Comparison of ENCODE assay signal across 9 mouse cellular contexts in genomic region chr1:62934100-62934513, GRCm38 (mm10).
DNase-seq lines count a peak whose midpoint lies in the region; ATAC-seq lines count a peak whose summit lies in the region.
"Had no signal": no experiment of that assay in that cellular context is flagged by ENCODE, and none has a peak within 500 bp of the region (broad histone marks: within the 10 kb centered on the region; RNA-seq: fewer than 3 reads in every experiment).

No protein-coding gene starts in this region.

- H3K4me2 ChIP-seq in limb, embryonic 12.5 days: no peak overlapping the region
- H3K4me2 ChIP-seq in midbrain, embryonic 16.5 days (ENCODE audit: low read length): peak overlapping the region; percentile 27
- H3K4me2 ChIP-seq: liver, embryonic 13.5 days had no signal

- no peaks in the 10 kb centered on the region for H3K27me3 ChIP-seq in limb, embryonic 12.5 days
- peaks cover 4% of the 10 kb centered on the region; the same call in 1 of the 2 replicates for H3K27me3 ChIP-seq in limb, embryonic 10.5 days (ENCODE audit: low read depth, poor library complexity, severe bottlenecking)
- H3K27me3 ChIP-seq in forebrain, embryonic 10.5 days (ENCODE audit: poor library complexity, severe bottlenecking): peaks cover 80% of the 10 kb centered on the region
- H3K27me3 ChIP-seq in midbrain, embryonic 16.5 days (ENCODE audit: control insufficient read depth, insufficient read depth, low read depth, low read length): no peaks in the 10 kb centered on the region; the same call in none of the 2 replicates
- H3K27me3 ChIP-seq: liver, embryonic 13.5 days had no signal

- H3K4me3 ChIP-seq in limb, embryonic 12.5 days (replicated peaks): no peak overlapping the region
- H3K4me3 ChIP-seq in limb, embryonic 10.5 days: no peak overlapping the region
- no peak overlapping the region; the same call in 1 of the 2 replicates for H3K4me3 ChIP-seq in forebrain, embryonic 10.5 days
- no peak overlapping the region for H3K4me3 ChIP-seq in midbrain, embryonic 16.5 days (ENCODE audit: low read depth, low read length)
- H3K4me3 ChIP-seq: liver, embryonic 13.5 days had no signal

- intact Hi-C loops in heart, postnatal 25 days (cut with DNase I): no loop called here

- DNase-seq in limb, embryonic 10.5 days (ENCODE audit: low spot score): no peak
- DNase-seq in forebrain, embryonic 10.5 days (ENCODE audit: extremely low spot score, low spot score): peak; percentile 63
- peak; percentile 31 to 43 for DNase-seq in layer of hippocampus, postnatal 36 days
- no peak for DNase-seq in heart, adult 8-10 months (ENCODE audit: low spot score)
- no peak for DNase-seq in adrenal gland, adult 8-10 months
- DNase-seq in heart, postnatal 25 days (ENCODE audit: low spot score): no peak
- DNase-seq: liver, embryonic 13.5 days had no signal

- H3K27ac ChIP-seq in limb, embryonic 12.5 days: peak overlapping the region; percentile 17; the same call in 1 of the 2 replicates
- H3K27ac ChIP-seq in limb, embryonic 10.5 days: no peak overlapping the region
- peak overlapping the region; percentile 35; the same call in 1 of the 2 replicates for H3K27ac ChIP-seq in forebrain, embryonic 10.5 days
- peak overlapping the region; percentile 64 for H3K27ac ChIP-seq in midbrain, embryonic 16.5 days (ENCODE audit: low read length)
- H3K27ac ChIP-seq: liver, embryonic 13.5 days had no signal

- H3K9me3 ChIP-seq in limb, embryonic 12.5 days: no peaks in the 10 kb centered on the region
- H3K9me3 ChIP-seq in limb, embryonic 10.5 days (replicated peaks): no peaks in the 10 kb centered on the region
- H3K9me3 ChIP-seq in forebrain, embryonic 10.5 days: no peaks in the 10 kb centered on the region
- no peaks in the 10 kb centered on the region for H3K9me3 ChIP-seq in midbrain, embryonic 16.5 days (replicated peaks; ENCODE audit: control insufficient read depth, low read length, poor library complexity, severe bottlenecking)
- H3K9me3 ChIP-seq: liver, embryonic 13.5 days had no signal

- 73% methylated on average over 9 of the region's 9 CpGs for WGBS in limb, embryonic 12.5 days
- 89% methylated on average over 9 of the region's 9 CpGs for WGBS in limb, embryonic 10.5 days
- WGBS in forebrain, embryonic 10.5 days: 48% methylated on average over 9 of the region's 9 CpGs
- 9% methylated on average over 9 of the region's 9 CpGs for WGBS in midbrain, embryonic 16.5 days

- no peak overlapping the region for H3K9ac ChIP-seq in limb, embryonic 12.5 days (replicated peaks)
- no peak overlapping the region for H3K9ac ChIP-seq in midbrain, embryonic 16.5 days (ENCODE audit: low read depth, low read length)
- H3K9ac ChIP-seq: liver, embryonic 13.5 days had no signal

- H3K4me1 ChIP-seq in limb, embryonic 12.5 days (replicated peaks): peaks cover 18% of the 10 kb centered on the region
- peaks cover 25% of the 10 kb centered on the region for H3K4me1 ChIP-seq in limb, embryonic 10.5 days
- peaks cover 30% of the 10 kb centered on the region for H3K4me1 ChIP-seq in forebrain, embryonic 10.5 days
- peaks cover 21% of the 10 kb centered on the region for H3K4me1 ChIP-seq in midbrain, embryonic 16.5 days (ENCODE audit: control insufficient read depth, insufficient read depth, low read length)
- H3K4me1 ChIP-seq: liver, embryonic 13.5 days had no signal

- no peak for ATAC-seq in limb, embryonic 12.5 days (ENCODE audit: insufficient number of reproducible peaks, insufficient read depth, low FRiP score, low TSS enrichment, low read depth)
- ATAC-seq in midbrain, embryonic 16.5 days: peak; percentile 89

- H3K36me3 ChIP-seq in limb, embryonic 12.5 days: no peaks in the 10 kb centered on the region
- H3K36me3 ChIP-seq in limb, embryonic 10.5 days: no peaks in the 10 kb centered on the region
- H3K36me3 ChIP-seq in forebrain, embryonic 10.5 days (replicated peaks): no peaks in the 10 kb centered on the region
- no peaks in the 10 kb centered on the region for H3K36me3 ChIP-seq in midbrain, embryonic 16.5 days (ENCODE audit: control insufficient read depth, insufficient read depth, low read length)
- H3K36me3 ChIP-seq: liver, embryonic 13.5 days had no signal

Comparison
In these comparisons a context has a peak if more than half of its experiments do, and no peak if none do; other contexts are left out.
1. DNase-seq: peak in forebrain, embryonic 10.5 days (single experiment) and layer of hippocampus, postnatal 36 days (2 of 2); none in limb, embryonic 10.5 days (single experiment), heart, adult 8-10 months (single experiment), adrenal gland, adult 8-10 months (single experiment) and heart, postnatal 25 days (single experiment).